Mouse (Mus musculus) hindbrain, embryonic 11.5 days (tissue): ENCODE results near the gene Mtch1. TPM values are rescaled to one million over a fixed set of nuclear protein-coding genes. Genes with fewer than 3 reads are reported as not detected.
"Not testable (repeated sequence)": the region's sequence is repeated elsewhere in the genome, so short reads cannot be mapped to it uniquely, and the experiment has no call there.

Source experiments
- ATAC-seq: fragments of 200-750 bp; cut with Nextera tagmentation; 2 replicates; pipeline ENCODE4 v1.8.0; 2017; ENCODE audit warnings: mild to moderate bottlenecking, moderate TSS enrichment, moderate library complexity; ENCODE audit not compliant: low FRiP score
- DNase-seq: peaks from one replicate; pipeline ENCODE4 v3.0.0-alpha.2; 2015; ENCODE audit warnings: low spot score
- H3K27ac ChIP-seq: fragments of 300-500 bp; sonication (generic); 2 replicates; pipeline ENCODE4 v1.5.1; 2014; ENCODE audit warnings: mild to moderate bottlenecking, low read depth, low read length
- H3K27me3 ChIP-seq: fragments of 300-500 bp; sonication (generic); 2 replicates; pipeline ENCODE4 v1.6.1; 2014; ENCODE audit warnings: mild to moderate bottlenecking, low read length, moderate library complexity, mixed read lengths; ENCODE audit not compliant: control insufficient read depth, insufficient read depth
- H3K36me3 ChIP-seq: fragments of 300-500 bp; sonication (generic); 2 replicates; pipeline ENCODE4 v1.6.1; 2014; ENCODE audit warnings: mild to moderate bottlenecking, low read length, moderate library complexity, mixed read lengths; ENCODE audit not compliant: control insufficient read depth, insufficient read depth
- H3K4me1 ChIP-seq: fragments of 300-500 bp; sonication (generic); replicated peaks from 2 replicates; pipeline ENCODE4 v1.6.1; 2014; ENCODE audit warnings: low read length, mixed read lengths; ENCODE audit not compliant: control insufficient read depth, insufficient read depth
- H3K4me2 ChIP-seq: fragments of 300-500 bp; sonication (generic); replicated peaks from 2 replicates; pipeline ENCODE4 v1.6.1; 2014; ENCODE audit warnings: mild to moderate bottlenecking, low read depth, low read length
- H3K4me3 ChIP-seq: fragments of 300-500 bp; sonication (generic); 2 replicates; pipeline ENCODE4 v1.5.1; 2014; ENCODE audit warnings: low read depth, low read length
- H3K9ac ChIP-seq: fragments of 300-500 bp; sonication (generic); 2 replicates; pipeline ENCODE4 v1.6.1; 2014; ENCODE audit warnings: low read depth, low read length
- H3K9me3 ChIP-seq: fragments of 300-500 bp; sonication (generic); 2 replicates; pipeline ENCODE4 v1.6.1; 2016; ENCODE audit warnings: low read length; ENCODE audit not compliant: control insufficient read depth
- WGBS: fragments of 180-500 bp; shearing (Covaris S2); extraction: QIAGEN DNeasy Blood & Tissue Kit; methylation state at CpG from one replicate; pipeline ENCODE4 v1.1.7; 2014; 5-methylcytosine and 5-hydroxymethylcytosine counted together
- polyA plus RNA-seq: library from polyadenylated mRNA; unstranded; fragments of >200 nt; fragmentation: Nextera tagmentation; extraction: Ambion mirVana; gene quantifications from 2 replicates; pipeline ENCODE4 v1.2.1, GENCODE M21; 2014

The Mtch1 gene
- polyA plus RNA-seq, 1 experiment from 2014 or later: 356 TPM

DNA sequence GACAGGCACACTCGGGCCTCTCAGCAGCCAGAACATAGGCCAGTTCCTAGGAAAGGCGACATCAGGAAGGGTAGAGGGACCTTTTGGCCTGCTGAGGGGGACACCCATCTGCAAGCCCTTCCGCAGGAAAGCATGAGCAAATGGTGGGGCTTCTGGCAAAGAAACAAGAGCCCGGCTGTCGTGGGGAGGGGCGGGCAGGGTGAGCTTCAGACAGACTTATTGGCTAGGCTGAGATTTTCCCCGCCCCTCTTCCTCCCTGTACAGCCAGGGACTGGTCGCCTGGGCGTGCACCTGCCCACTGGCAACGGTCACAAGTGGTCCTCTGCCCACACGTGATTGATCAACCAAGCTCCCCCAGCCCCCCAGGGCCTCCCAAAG is 8.7 kb upstream of the Mtch1 start:
- peak overlapping the region; percentile 28 for H3K4me3 ChIP-seq
- H3K9ac ChIP-seq: peak overlapping the region; percentile 67
- no peaks in the 10 kb centered on the region for H3K36me3 ChIP-seq
- peak overlapping the region; percentile 98 for H3K27ac ChIP-seq
- peak overlapping the region; percentile 64 for H3K4me2 ChIP-seq
- WGBS: 2% methylated on average over 11 of the region's 11 CpGs
- ATAC-seq (peak; percentile 95), DNase-seq (peak; percentile 89)
- H3K9me3 ChIP-seq: no peaks in the 10 kb centered on the region
- H3K27me3 ChIP-seq: no peaks in the 10 kb centered on the region
- H3K4me1 ChIP-seq: peaks cover 8% of the 10 kb centered on the region

DNA sequence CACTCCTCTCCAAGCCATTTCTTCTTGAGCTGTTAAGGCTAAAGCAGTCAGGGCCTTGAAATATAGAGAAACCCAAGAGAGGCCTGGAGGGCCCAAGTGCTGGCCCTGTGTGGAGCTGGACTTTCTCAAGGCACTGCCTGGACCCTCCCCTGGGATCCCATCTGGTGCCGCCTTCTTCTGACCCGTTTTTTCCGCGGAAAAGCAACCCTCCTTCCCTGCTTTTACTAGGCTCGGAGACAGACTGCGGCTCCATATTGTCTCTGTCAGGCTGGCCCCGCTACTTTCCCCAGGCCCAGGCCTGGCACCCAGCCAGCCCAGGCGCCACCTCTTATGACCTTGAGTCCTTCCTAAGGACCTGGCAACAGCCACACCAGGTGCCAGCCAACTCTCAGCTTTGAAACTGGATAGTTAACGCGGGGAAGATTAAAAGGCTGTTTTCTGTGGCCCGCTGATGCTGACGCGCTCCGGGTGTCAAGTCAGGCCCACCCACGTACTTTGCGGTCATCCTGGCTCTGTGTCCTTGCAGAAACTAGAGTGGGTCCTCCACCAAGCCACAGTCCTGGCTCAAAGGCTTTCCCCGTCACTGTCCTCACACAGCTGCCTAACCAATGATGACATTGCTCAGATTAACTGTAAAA is 8.2 kb upstream of the Mtch1 start:
- Histone ChIP-seq H3K27me3 (no peaks in the 10 kb centered on the region), H3K36me3 (no peaks in the 10 kb centered on the region), H3K4me3 (peak overlapping the region; percentile 4; the same call in 1 of the 2 replicates), H3K9ac (peak overlapping the region; percentile 67), H3K4me1 (peaks cover 8% of the 10 kb centered on the region), H3K9me3 (no peaks in the 10 kb centered on the region), H3K27ac (peak overlapping the region; percentile 98), H3K4me2 (peak overlapping the region; percentile 64)
- peak; percentile 66 for ATAC-seq
- WGBS: 20% methylated on average over 17 of the region's 17 CpGs
- peak; percentile 68 for DNase-seq

DNA sequence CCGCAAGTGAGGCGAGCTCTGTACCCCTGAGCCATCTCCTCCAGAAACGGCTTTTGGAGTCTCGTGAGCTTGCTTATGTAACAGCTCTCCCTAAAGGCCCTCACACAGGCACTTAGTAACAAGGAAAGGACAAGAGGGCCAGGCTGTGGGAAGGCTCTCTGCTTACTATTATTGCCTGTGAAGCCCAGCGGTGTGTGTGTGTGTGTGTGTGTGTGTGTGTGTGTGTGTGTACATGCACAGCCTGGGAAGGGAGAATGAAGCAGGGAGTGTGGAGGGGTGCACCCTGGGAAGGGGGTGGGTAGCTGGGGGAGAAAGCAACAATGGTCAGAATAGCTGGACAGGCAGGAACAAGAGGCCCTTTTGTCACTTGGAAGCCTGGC is 7.7 kb upstream of the Mtch1 start:
- Histone ChIP-seq H3K27me3 (no peaks in the 10 kb centered on the region), H3K4me2 (no peak overlapping the region), H3K27ac (peak overlapping the region; percentile 98), H3K4me1 (peaks cover 8% of the 10 kb centered on the region), H3K36me3 (no peaks in the 10 kb centered on the region), H3K9me3 (no peaks in the 10 kb centered on the region), H3K4me3 (no peak overlapping the region), H3K9ac (peak overlapping the region; percentile 67)
- ATAC-seq (peak; percentile 64), DNase-seq (no peak)
- WGBS: 26% methylated on average over 5 of the region's 5 CpGs

DNA sequence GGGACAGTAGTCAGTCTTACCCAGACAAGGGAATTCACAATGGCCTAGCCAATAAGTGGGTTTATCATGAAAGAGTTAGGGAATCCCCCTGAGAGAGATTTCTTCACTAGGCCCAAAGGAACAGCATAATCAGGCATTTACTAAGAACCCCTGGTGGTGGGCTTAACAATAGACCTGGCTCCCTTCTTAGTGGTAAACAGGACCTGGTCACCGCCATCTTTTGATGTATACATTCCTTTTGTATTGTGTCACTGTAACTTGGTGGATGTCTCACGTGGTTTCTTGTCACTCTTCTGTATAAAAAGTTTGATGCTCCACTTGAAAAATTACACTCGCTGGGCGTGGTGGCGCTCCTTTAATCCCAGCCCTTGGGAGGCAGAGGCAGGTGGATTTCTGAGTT is 3.3 kb upstream of the Mtch1 start:
- not testable (repeated sequence) for H3K4me3 ChIP-seq, H3K9me3 ChIP-seq, H3K4me1 ChIP-seq, H3K9ac ChIP-seq, H3K27ac ChIP-seq, H3K27me3 ChIP-seq, H3K4me2 ChIP-seq, DNase-seq, H3K36me3 ChIP-seq, ATAC-seq
- WGBS: 69% methylated on average over 5 of the region's 5 CpGs

DNA sequence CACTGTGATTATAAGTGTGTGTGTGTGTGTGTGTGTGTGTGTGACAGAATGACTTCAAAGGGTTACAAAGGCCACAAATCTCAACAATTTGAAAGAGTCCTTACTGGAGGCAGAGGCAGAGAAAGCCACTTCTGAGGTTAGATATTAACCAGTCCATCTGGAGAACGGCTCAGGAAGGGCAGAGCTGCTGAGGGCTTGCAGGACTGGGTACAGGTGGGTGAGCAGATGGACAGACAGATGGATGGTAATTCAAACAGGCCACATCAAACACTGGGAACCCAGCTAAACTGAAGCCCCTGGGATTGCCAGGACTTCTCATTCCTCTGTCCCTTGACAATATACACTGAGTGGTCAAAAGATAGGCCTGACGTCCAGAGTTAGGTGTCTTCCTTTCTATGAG is 1.3 kb upstream of the Mtch1 start:
- DNase-seq (no peak), ATAC-seq (no peak)
- H3K4me1 ChIP-seq: peaks cover 7% of the 10 kb centered on the region; the same call in 1 of the 2 replicates
- no peak overlapping the region for H3K4me2 ChIP-seq
- no peak overlapping the region for H3K27ac ChIP-seq
- no peaks in the 10 kb centered on the region for H3K9me3 ChIP-seq
- H3K9ac ChIP-seq: no peak overlapping the region
- no peaks in the 10 kb centered on the region for H3K27me3 ChIP-seq
- 66% methylated on average over 2 of the region's 2 CpGs for WGBS
- H3K36me3 ChIP-seq: no peaks in the 10 kb centered on the region
- no peak overlapping the region for H3K4me3 ChIP-seq

DNA sequence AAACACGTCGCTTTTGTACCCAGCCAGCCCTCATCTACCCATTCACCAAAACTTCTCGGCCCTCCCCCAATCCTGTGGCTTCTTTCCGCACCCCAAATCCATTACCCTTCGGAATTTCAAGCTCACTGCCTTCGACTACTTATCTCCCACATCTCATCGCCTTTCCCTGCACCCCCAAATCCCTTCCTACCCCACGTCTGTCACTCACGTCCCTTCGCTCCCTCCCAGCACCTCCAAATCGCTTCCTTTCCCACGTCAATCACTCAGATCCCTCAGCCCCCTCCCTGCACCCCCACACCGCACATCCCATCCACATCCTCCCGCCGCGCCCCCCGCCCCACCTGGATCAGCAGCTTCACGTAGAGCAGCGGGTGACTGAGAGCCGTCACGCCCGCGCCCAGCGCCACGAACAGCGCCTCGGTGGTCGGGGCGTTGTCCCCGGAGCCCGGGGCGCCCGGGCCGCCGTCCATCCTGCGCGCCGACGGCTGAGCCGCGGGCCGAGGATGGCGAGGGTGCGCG is 549 bp downstream of the Mtch1 start:
- DNase-seq (peak; percentile 56), ATAC-seq (no peak)
- under 1% methylated on average over 42 of the region's 45 CpGs for WGBS

DNA sequence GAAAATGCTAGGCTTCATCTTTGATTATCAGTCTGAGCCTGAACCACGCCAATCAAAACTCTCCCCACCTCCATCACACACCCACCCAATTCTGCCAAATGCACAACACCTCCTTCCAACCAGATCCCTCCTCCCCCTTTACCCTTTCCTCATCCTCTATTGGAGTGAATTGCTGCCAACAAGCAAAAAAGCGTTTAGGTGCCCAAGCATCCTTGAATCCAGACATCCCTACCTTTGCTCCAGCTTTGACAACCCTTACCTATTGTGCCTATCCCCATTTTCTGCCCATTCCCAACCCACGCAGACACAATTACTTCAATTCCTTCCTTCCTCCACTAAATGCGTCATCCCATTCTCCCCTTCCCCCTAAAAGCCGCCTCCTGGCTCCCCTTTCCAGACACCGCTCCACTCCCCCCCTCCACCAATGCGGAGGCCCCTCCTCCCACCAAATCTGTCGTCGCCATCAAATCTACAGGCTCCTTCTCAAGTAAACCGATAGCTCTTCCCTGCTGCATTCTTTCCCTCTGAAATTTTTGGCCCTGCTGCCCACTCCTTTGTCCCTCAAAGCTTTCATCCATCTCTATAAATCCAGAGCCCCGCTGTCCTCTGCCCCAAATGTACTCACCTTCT is 1.1 kb downstream of the Mtch1 start:
- Histone ChIP-seq H3K4me2 (peak overlapping the region; percentile 54), H3K4me3 (peak overlapping the region; percentile 97), H3K9me3 (no peaks in the 10 kb centered on the region), H3K27me3 (no peaks in the 10 kb centered on the region), H3K4me1 (peaks cover 10% of the 10 kb centered on the region), H3K36me3 (0 out of 2 replicates have a peak, but pooled peaks cover 5% of the 10 kb centered on the region), H3K9ac (peak overlapping the region; percentile 94), H3K27ac (peak overlapping the region; percentile 79)
- WGBS: 5% methylated on average over 11 of the region's 11 CpGs
- ATAC-seq: no peak
- peak; percentile 26 for DNase-seq

More for the DNA sequence above, 549 bp downstream of the Mtch1 start:
- peak overlapping the region; percentile 54 for H3K4me2 ChIP-seq
- peak overlapping the region; percentile 97 for H3K4me3 ChIP-seq
- H3K27me3 ChIP-seq: no peaks in the 10 kb centered on the region
- H3K36me3 ChIP-seq: 0 out of 2 replicates have a peak, but pooled peaks cover 5% of the 10 kb centered on the region
- peak overlapping the region; percentile 79 for H3K27ac ChIP-seq
- no peaks in the 10 kb centered on the region for H3K9me3 ChIP-seq
- peaks cover 7% of the 10 kb centered on the region; the same call in 1 of the 2 replicates for H3K4me1 ChIP-seq
- H3K9ac ChIP-seq: peak overlapping the region; percentile 94

DNA sequence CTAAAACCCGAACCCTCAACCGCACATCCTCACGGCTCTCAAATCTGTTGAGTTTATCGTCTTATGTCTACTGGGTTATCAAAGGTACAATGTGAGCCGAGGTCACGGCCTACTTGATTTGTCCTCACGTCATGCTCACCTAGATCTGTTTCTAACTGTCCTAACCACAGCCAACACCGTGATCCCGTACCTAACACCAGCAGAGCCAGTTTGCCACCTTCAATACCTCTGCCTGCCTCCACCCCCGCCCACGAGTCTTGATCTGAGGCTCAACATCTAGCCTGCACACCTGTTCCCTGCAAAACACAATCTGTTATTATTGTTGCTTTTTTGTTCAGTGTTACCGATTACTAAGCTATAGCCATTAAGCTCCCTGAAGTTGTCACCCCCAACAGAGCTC is 2.5 kb downstream of the Mtch1 start:
- WGBS: 94% methylated on average over 12 of the region's 12 CpGs

More for the DNA sequence above, 2.5 kb downstream of the Mtch1 start:
- no peaks in the 10 kb centered on the region for H3K9me3 ChIP-seq
- no peak overlapping the region for H3K4me3 ChIP-seq
- DNase-seq: no peak
- H3K4me2 ChIP-seq: no peak overlapping the region
- ATAC-seq: no peak
- H3K36me3 ChIP-seq: 0 out of 2 replicates have a peak, but pooled peaks cover 5% of the 10 kb centered on the region
- H3K4me1 ChIP-seq: peaks cover 12% of the 10 kb centered on the region
- H3K27me3 ChIP-seq: no peaks in the 10 kb centered on the region
- H3K27ac ChIP-seq: no peak overlapping the region
- no peak overlapping the region for H3K9ac ChIP-seq
